Mouse (Mus musculus) spleen, adult 2 months (tissue): ENCODE results near the gene Plxdc2. TPM values are rescaled to one million over a fixed set of nuclear protein-coding genes. Genes with fewer than 3 reads are reported as not detected.

Experiments
- DNase-seq, 2 experiments: peaks; one replicate each; pipeline versions ENCODE4 v3.0.0 to v3.0.0-alpha.2; 2012 to 2021; ENCODE audit warnings: low spot score in 2 of 2, low read depth in 1 of 2
- H3K27ac ChIP-seq: fragments of 200-500 bp; 2 replicates; pipeline ENCODE4 v1.5.1; 2012; ENCODE audit warnings: low read length, inconsistent platforms; ENCODE audit not compliant: insufficient read depth
- H3K27me3 ChIP-seq: fragments of 200-500 bp; 2 replicates; pipeline ENCODE4 v1.6.1; 2012; ENCODE audit warnings: mild to moderate bottlenecking, moderate library complexity, low read length, inconsistent platforms; ENCODE audit not compliant: control insufficient read depth, insufficient read depth
- H3K36me3 ChIP-seq: fragments of 200-500 bp; 2 replicates; pipeline ENCODE4 v1.6.1; 2012; ENCODE audit warnings: mild to moderate bottlenecking, low read length, inconsistent platforms; ENCODE audit not compliant: control insufficient read depth, insufficient read depth
- H3K4me1 ChIP-seq: fragments of 200-500 bp; 2 replicates; pipeline ENCODE4 v1.6.1; 2011; ENCODE audit warnings: inconsistent platforms; ENCODE audit not compliant: control insufficient read depth, insufficient read depth, insufficient read length
- H3K4me3 ChIP-seq: fragments of 200-500 bp; 2 replicates; pipeline ENCODE4 v1.5.1; 2011; ENCODE audit warnings: mild to moderate bottlenecking, inconsistent platforms; ENCODE audit not compliant: insufficient read depth, insufficient read length; ENCODE audit errors: extremely low read depth
- CTCF ChIP-seq: fragments of 200-500 bp; IDR thresholded peaks from 2 replicates; pipeline ENCODE4 v1.5.1; 2011; ENCODE audit warnings: mild to moderate bottlenecking, inconsistent platforms; ENCODE audit not compliant: insufficient read depth, insufficient read length, insufficient replicate concordance; ENCODE audit errors: extremely low read depth
- POLR2A ChIP-seq: fragments of 200-500 bp; IDR thresholded peaks from 2 replicates; pipeline ENCODE4 v1.6.1; 2011; ENCODE audit warnings: low read depth, low read length, inconsistent platforms
- WGBS: fragments of 180-500 bp; shearing (Covaris S2); methylation state at CpG from one replicate; pipeline ENCODE4 v1.1.7; 2018; 5-methylcytosine and 5-hydroxymethylcytosine counted together
- polyA plus RNA-seq: library from polyadenylated mRNA; depleted of rRNA; stranded (reverse); fragments of >200 nt; gene quantifications from 2 replicates; pipeline ENCODE4 v1.2.3, GENCODE M21; 2012

Gene Plxdc2
- polyA plus RNA-seq, 1 experiment = 1.5 TPM

DNA sequence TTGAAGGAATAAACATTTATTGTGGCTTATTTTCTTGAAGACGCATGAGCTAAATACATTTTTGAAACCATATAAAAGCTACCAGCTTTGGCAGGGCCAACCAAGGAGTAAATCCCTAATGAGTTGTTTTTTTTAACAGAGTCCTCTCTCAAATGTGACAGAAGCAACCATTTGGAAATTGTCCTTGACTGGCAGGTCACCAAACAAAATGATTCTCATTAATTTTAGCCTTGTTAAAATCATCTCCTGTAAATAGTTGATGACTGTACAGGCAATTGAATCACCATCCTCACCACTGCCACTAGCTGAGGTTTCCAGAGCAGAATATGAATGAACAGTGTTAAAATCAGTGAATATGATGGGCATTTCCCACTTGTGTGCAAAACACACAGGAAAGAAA, 312.3 kb downstream of the Plxdc2 start:
- Histone ChIP-seq H3K27me3 (no peaks in the 10 kb centered on the region), H3K27ac (no peak overlapping the region), H3K36me3 (no peaks in the 10 kb centered on the region), H3K4me3 (no peak overlapping the region), H3K4me1 (no peaks in the 10 kb centered on the region)
- 92% methylated on average over 1 of the region's 1 CpGs for WGBS
- DNase-seq = no peak
- TF ChIP-seq POLR2A = no peak
- no peak for TF ChIP-seq CTCF

DNA sequence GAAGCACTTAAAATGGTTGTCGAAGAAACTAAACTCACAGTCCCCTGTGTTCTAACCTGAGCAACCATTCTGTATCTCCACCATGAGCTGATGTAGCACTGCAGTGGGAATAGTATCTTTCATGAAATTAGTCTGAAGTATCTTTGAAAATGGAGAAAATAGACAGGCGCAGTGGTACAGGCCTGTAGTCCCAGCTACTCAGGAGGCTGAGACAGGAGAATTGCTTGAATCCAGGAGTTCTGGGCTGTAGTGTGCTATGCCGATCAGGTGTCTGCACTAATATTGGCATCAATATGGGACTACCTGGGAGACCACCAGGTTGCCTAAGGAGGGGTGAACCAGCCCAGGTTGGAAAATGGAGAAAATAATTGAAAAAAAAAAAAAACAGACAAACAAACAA, 326.8 kb downstream of the Plxdc2 start:
- no peak for DNase-seq
- no peak overlapping the region for H3K27ac ChIP-seq
- no peaks in the 10 kb centered on the region for H3K4me1 ChIP-seq
- no peak overlapping the region for H3K4me3 ChIP-seq
- H3K36me3 ChIP-seq = no peaks in the 10 kb centered on the region
- TF ChIP-seq CTCF = no peak
- TF ChIP-seq POLR2A = no peak
- no peaks in the 10 kb centered on the region for H3K27me3 ChIP-seq
- 92% methylated on average over 3 of the region's 3 CpGs for WGBS

DNA sequence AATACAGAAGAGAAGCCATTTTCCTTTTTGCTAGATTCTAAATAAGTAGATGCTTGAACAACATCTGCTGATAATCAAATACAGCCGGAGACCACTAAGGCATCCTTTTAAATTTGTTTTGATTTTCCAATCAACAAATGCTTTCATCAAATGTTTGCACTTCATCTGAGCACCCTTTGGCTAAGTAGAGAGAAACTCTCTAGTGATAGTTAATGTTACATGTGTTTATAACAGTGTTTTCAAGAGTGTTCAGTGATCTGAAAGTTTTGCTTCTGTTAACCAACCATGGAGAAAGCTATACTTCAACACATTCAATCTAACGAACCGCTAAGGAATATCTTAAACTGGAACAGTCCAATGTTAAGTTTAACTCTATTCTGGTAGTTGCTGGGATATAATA, 327.6 kb downstream of the Plxdc2 start:
- TF ChIP-seq POLR2A = no peak
- TF ChIP-seq CTCF = no peak
- no peak overlapping the region for H3K27ac ChIP-seq
- no peaks in the 10 kb centered on the region for H3K27me3 ChIP-seq
- no peak overlapping the region for H3K4me3 ChIP-seq
- whole genome bisulfite sequencing = 96% methylated on average over 3 of the region's 3 CpGs
- H3K36me3 ChIP-seq = no peaks in the 10 kb centered on the region
- no peaks in the 10 kb centered on the region for H3K4me1 ChIP-seq
- DNase-seq = no peak

DNA sequence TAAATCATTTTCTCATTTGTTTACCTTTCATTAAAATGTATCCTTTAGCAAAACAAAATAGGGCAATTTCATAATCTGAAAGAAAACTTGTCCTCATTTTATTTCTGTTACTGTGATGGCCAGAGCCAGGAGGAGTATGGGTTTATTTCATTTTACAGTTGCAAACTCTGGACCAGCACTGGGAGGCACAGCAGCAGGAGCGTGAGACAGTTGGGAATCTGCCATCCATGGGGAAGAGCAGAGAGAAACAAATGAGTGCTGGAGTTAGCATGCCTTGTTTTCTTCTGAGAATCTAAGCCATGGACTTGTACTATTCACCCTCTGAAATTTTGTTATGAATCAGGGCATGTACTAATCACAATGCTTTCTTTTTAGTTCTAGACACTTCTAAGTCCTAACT, 328.4 kb downstream of the Plxdc2 start:
- H3K27me3 ChIP-seq = no peaks in the 10 kb centered on the region
- H3K27ac ChIP-seq = no peak overlapping the region
- H3K4me3 ChIP-seq = no peak overlapping the region
- no peaks in the 10 kb centered on the region for H3K4me1 ChIP-seq
- 95% methylated on average over 1 of the region's 1 CpGs for WGBS
- H3K36me3 ChIP-seq = no peaks in the 10 kb centered on the region
- DNase-seq = no peak
- TF ChIP-seq POLR2A (no peak), CTCF (no peak)

DNA sequence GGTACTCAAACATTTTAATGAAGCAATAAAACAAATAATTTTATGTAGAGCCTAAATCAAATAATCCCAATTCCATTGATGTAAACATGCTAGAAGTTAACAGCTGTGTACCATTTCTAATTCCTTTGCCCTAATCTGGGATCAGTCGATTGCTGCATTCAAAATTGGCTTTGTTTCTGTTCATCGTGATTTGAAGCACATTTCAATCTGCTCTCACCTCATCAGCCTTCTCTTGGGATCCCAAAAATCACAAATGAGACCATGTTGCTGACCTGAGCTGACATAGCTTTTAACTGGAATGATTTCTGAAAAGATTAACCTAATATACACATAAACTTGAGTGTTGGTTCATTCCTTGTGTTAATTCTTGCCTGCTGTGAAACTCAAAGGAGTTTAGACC, 340.3 kb downstream of the Plxdc2 start:
- Histone ChIP-seq H3K36me3 (no peaks in the 10 kb centered on the region), H3K27ac (no peak overlapping the region), H3K4me3 (no peak overlapping the region), H3K4me1 (no peaks in the 10 kb centered on the region), H3K27me3 (no peaks in the 10 kb centered on the region)
- TF ChIP-seq POLR2A = no peak
- TF ChIP-seq CTCF = no peak
- DNase-seq = no peak
- WGBS = 94% methylated on average over 2 of the region's 2 CpGs

DNA sequence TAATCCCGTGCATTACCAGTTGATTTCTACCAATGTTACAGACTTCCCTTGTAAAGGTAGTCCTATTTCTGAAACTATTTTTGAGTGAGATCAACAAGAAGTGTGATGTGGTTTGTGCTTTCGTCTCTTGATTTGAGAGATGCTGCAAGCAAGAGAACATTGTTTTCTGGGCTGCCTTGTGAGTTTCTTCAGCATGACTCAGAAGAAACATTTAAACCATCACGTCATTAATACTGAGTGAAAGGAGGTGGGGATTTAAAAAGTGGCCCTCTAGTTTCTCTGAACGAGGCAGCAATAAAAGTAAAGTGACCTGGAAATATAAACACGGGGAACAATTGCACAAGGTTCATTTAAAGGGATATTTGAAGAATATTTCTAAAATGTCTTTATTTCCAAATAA, 341.1 kb downstream of the Plxdc2 start:
- TF ChIP-seq POLR2A (no peak), CTCF (no peak)
- H3K27me3 ChIP-seq = no peaks in the 10 kb centered on the region
- H3K36me3 ChIP-seq = no peaks in the 10 kb centered on the region
- DNase-seq = no peak
- H3K4me1 ChIP-seq = no peaks in the 10 kb centered on the region
- no peak overlapping the region for H3K27ac ChIP-seq
- H3K4me3 ChIP-seq = no peak overlapping the region
- WGBS = 80% methylated on average over 5 of the region's 5 CpGs

DNA sequence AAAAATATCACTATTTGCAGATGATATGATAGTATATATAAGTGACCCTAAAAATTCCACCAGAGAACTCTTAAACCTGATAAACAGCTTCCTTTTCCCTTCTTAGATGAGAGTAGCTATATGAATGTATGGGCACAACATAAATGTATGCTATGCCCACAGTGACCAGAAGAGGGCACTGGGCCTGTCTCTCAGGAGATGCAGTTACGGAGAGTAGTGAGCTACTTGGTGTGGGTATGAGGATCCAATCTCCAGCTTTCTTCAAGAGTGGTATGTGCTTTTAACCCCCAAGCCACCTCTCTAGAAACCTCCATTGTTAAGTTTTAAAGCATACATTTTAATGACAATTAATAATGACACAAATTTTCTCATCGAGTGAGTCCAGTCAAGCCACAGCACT, 350.1 kb downstream of the Plxdc2 start:
- Histone ChIP-seq H3K4me1 (no peaks in the 10 kb centered on the region), H3K36me3 (no peaks in the 10 kb centered on the region), H3K4me3 (no peak overlapping the region), H3K27ac (no peak overlapping the region), H3K27me3 (no peaks in the 10 kb centered on the region)
- DNase-seq = peak in 1 of 2 experiments; percentile 9
- WGBS = 92% methylated on average over 2 of the region's 2 CpGs
- TF ChIP-seq CTCF (no peak), POLR2A (no peak)
